Mouse (Mus musculus) stomach, postnatal 0 days (tissue): ENCODE results near the gene Lalba.

Experiments used
- CTCF ChIP-seq: IDR thresholded peaks from 2 replicates; pipeline ENCODE4 v1.5.1; 2016; ENCODE audit warnings: antibody characterized with exemption, low read depth, mild to moderate bottlenecking, moderate library complexity
- EP300 ChIP-seq: optimal IDR thresholded peaks from 2 replicates; pipeline ENCODE3; 2016; ENCODE audit warnings: antibody characterized with exemption

GRCm38 (mm10) chr15:98504514-98504913, 22.0 kb upstream of the Lalba start:
- peak; percentile 84 for TF ChIP-seq CTCF
- no peak for TF ChIP-seq EP300
